Mouse (Mus musculus) heart, adult 2 months (tissue): ENCODE results near the gene Serpina5. TPM values are rescaled to one million over a fixed set of nuclear protein-coding genes. Genes with fewer than 3 reads are reported as not detected.

Experiments used
- DNase-seq, 2 experiments: peaks; one replicate each; pipeline ENCODE4 v3.0.0; 2021
- H3K27ac ChIP-seq: fragments of 200-600 bp; 2 replicates; pipeline ENCODE4 v1.8.1; 2022
- H3K27me3 ChIP-seq: fragments of 200-500 bp; 2 replicates; pipeline ENCODE4 v1.6.1; 2012; ENCODE audit warnings: mild to moderate bottlenecking, low read length, inconsistent platforms, mixed read lengths; ENCODE audit not compliant: control insufficient read depth, insufficient read depth
- H3K36me3 ChIP-seq: fragments of 200-500 bp; 2 replicates; pipeline ENCODE4 v1.6.1; 2012; ENCODE audit warnings: low read length, inconsistent platforms; ENCODE audit not compliant: control insufficient read depth, insufficient read depth
- H3K4me1 ChIP-seq: fragments of 200-500 bp; 2 replicates; pipeline ENCODE4 v1.6.1; 2011; ENCODE audit warnings: low read length; ENCODE audit not compliant: control insufficient read depth, insufficient read depth
- H3K4me3 ChIP-seq: fragments of 200-600 bp; 2 replicates; pipeline ENCODE4 v1.8.1; 2022
- H3K79me2 ChIP-seq: fragments of 200-500 bp; replicated peaks from 2 replicates; pipeline ENCODE4 v1.6.1; 2012; ENCODE audit warnings: mild to moderate bottlenecking, inconsistent platforms, low read length, moderate library complexity, mixed read lengths; ENCODE audit not compliant: control insufficient read depth, insufficient read depth
- H3K9ac ChIP-seq: fragments of 200-500 bp; 2 replicates; pipeline ENCODE4 v1.6.1; 2012; ENCODE audit warnings: low read depth, mild to moderate bottlenecking, control low read depth, inconsistent platforms, low read length, mixed read lengths
- CTCF ChIP-seq: fragments of 200-600 bp; IDR thresholded peaks from 2 replicates; pipeline ENCODE4 v1.8.1; 2022; ENCODE audit warnings: antibody characterized with exemption, mild to moderate bottlenecking, moderate library complexity
- EP300 ChIP-seq: fragments of 200-500 bp; IDR thresholded peaks from 2 replicates; pipeline ENCODE4 v1.6.1; 2011; ENCODE audit warnings: low read depth, low read length, control low read depth; ENCODE audit not compliant: insufficient read depth
- POLR2A ChIP-seq: fragments of 200-500 bp; IDR thresholded peaks from 2 replicates; pipeline ENCODE4 v1.6.1; 2011; ENCODE audit warnings: mild to moderate bottlenecking, low read depth, low read length, control low read depth; ENCODE audit not compliant: insufficient read depth
- WGBS: fragments of 180-500 bp; shearing (Covaris S2); methylation state at CpG from one replicate; pipeline ENCODE4 v1.1.7; 2018; 5-methylcytosine and 5-hydroxymethylcytosine counted together
- intact Hi-C: fragments of 180-260 bp; cut with DNase I; formaldehyde crosslinking; loops from one replicate; pipeline ENCODE4 v1.15.1; 2025
- long read RNA-seq: library from polyadenylated mRNA; stranded (forward); transcript quantifications from one replicate; pipeline ENCODE4 v2.0.0, GENCODE M21; 2021
- polyA plus RNA-seq: library from polyadenylated mRNA; depleted of rRNA; stranded (reverse); fragments of >200 nt; gene quantifications from 2 replicates; pipeline ENCODE4 v1.2.3, GENCODE M21; 2012; rRNA removed
- total RNA-seq, 2 experiments: library from RNA; stranded (reverse); gene quantifications; 2 replicates each; pipeline ENCODE4 v1.2.3; 2021

The Serpina5 gene
- total RNA-seq (not detected), polyA plus RNA-seq (not detected in 2 replicates)
- long read RNA-seq: 0 reads

GRCm38 (mm10) chr12:104100768-104101167, at the start of gene Serpina5:
Gene Serpina5 (plus strand): TSS chr12:104101113.
- Histone ChIP-seq H3K36me3 (no peaks in the 10 kb centered on the region), H3K79me2 (no peaks in the 10 kb centered on the region), H3K9ac (no peak within 1 kb of the TSS), H3K4me1 (no peaks in the 10 kb centered on the region), H3K27me3 (no peaks in the 10 kb centered on the region), H3K27ac (no peak within 1 kb of the TSS), H3K4me3 (no peak within 1 kb of the TSS)
- TF ChIP-seq POLR2A: no peak
- no peak for TF ChIP-seq CTCF
- DNase-seq: no peak
- WGBS: 75% methylated on average over 6 of the region's 6 CpGs
- intact Hi-C loops: no loop called here

GRCm38 (mm10) chr12:104053995-104054394, 46.9 kb upstream of the Serpina5 start:
- no peak overlapping the region for H3K9ac ChIP-seq
- no peaks in the 10 kb centered on the region for H3K4me1 ChIP-seq
- 20% methylated on average over 1 of the region's 1 CpGs for WGBS
- H3K4me3 ChIP-seq: no peak overlapping the region
- intact Hi-C loops: no loop called here
- TF ChIP-seq CTCF (no peak), POLR2A (no peak), EP300 (no peak)
- DNase-seq: no peak
- no peak overlapping the region for H3K27ac ChIP-seq
- no peaks in the 10 kb centered on the region for H3K27me3 ChIP-seq
- no peaks in the 10 kb centered on the region for H3K36me3 ChIP-seq
- H3K79me2 ChIP-seq: no peaks in the 10 kb centered on the region

- Histone ChIP-seq H3K27me3 (no peaks in the 10 kb centered on the region), H3K36me3 (no peaks in the 10 kb centered on the region), H3K4me1 (no peaks in the 10 kb centered on the region), H3K4me3 (no peak overlapping the region), H3K27ac (no peak overlapping the region), H3K79me2 (no peaks in the 10 kb centered on the region), H3K9ac (no peak overlapping the region)
- intact Hi-C loops: no loop called here
- peak in 1 of 2 experiments; percentile 27 for DNase-seq
- no peak for TF ChIP-seq EP300
- TF ChIP-seq CTCF: no peak
- TF ChIP-seq POLR2A: no peak
- WGBS: 61% methylated on average over 8 of the region's 8 CpGs
Measured at GRCm38 (mm10) chr12:104055755-104056154, 45.2 kb upstream of the Serpina5 start.

GRCm38 (mm10) chr12:104057050-104057449, 43.9 kb upstream of the Serpina5 start:
- Histone ChIP-seq H3K9ac (no peak overlapping the region), H3K36me3 (no peaks in the 10 kb centered on the region), H3K4me1 (no peaks in the 10 kb centered on the region), H3K4me3 (no peak overlapping the region), H3K27me3 (no peaks in the 10 kb centered on the region), H3K27ac (no peak overlapping the region), H3K79me2 (no peaks in the 10 kb centered on the region)
- TF ChIP-seq POLR2A (no peak), CTCF (no peak)
- WGBS: 17% methylated on average over 4 of the region's 4 CpGs
- intact Hi-C loops: no loop called here
- DNase-seq: peak in 1 of 2 experiments; percentile 29

- no peak for DNase-seq
- Histone ChIP-seq H3K4me1 (no peaks in the 10 kb centered on the region), H3K36me3 (no peaks in the 10 kb centered on the region), H3K79me2 (no peaks in the 10 kb centered on the region), H3K9ac (no peak overlapping the region), H3K27me3 (no peaks in the 10 kb centered on the region), H3K4me3 (no peak overlapping the region), H3K27ac (no peak overlapping the region)
- WGBS: 74% methylated on average over 7 of the region's 7 CpGs
- intact Hi-C loops: no loop called here
- TF ChIP-seq POLR2A: no peak
- no peak for TF ChIP-seq EP300
- no peak for TF ChIP-seq CTCF
Measured at GRCm38 (mm10) chr12:104057531-104057930, 43.4 kb upstream of the Serpina5 start.

DNA sequence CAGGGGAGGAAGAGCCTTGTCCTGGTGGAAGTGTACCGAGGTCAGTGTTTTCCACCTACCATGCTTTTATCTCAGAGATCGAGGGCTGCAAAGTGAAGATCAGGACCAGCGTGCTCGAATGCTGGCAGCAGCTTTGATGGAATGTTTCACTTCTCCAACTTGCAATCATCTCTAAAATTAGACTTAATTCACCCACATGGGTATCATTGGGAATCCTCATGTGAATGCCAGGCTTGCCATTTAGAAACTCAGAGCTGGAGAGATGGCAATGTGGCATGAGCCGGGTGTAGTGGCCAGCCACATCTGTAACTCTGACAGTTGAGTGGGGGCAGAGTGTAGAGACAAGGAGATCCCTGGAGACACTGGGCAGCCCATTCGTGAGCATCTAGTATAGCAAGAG, 40.8 kb upstream of the Serpina5 start:
- TF ChIP-seq EP300: no peak
- TF ChIP-seq POLR2A: no peak
- TF ChIP-seq CTCF: no peak
- Histone ChIP-seq H3K4me1 (no peaks in the 10 kb centered on the region), H3K4me3 (no peak overlapping the region), H3K27me3 (no peaks in the 10 kb centered on the region), H3K27ac (no peak overlapping the region), H3K36me3 (no peaks in the 10 kb centered on the region), H3K9ac (no peak overlapping the region), H3K79me2 (no peaks in the 10 kb centered on the region)
- 25% methylated on average over 6 of the region's 6 CpGs for WGBS
- DNase-seq: no peak
- intact Hi-C loops: no loop called here
